Mouse (Mus musculus) bone marrow, adult 2 months (tissue): ENCODE data around the gene Mrps31.

Experiments
- CTCF ChIP-seq: fragments of 200-500 bp; IDR thresholded peaks from 2 replicates; pipeline ENCODE4 v1.5.1; 2011; ENCODE audit warnings: low read length, control low read depth; ENCODE audit not compliant: control insufficient read depth, insufficient read depth
- POLR2A ChIP-seq: fragments of 200-500 bp; IDR thresholded peaks from 2 replicates; pipeline ENCODE4 v1.6.1; 2011; ENCODE audit warnings: low read depth, mild to moderate bottlenecking, control low read depth, low read length, borderline replicate concordance; ENCODE audit not compliant: control insufficient read depth

DNA sequence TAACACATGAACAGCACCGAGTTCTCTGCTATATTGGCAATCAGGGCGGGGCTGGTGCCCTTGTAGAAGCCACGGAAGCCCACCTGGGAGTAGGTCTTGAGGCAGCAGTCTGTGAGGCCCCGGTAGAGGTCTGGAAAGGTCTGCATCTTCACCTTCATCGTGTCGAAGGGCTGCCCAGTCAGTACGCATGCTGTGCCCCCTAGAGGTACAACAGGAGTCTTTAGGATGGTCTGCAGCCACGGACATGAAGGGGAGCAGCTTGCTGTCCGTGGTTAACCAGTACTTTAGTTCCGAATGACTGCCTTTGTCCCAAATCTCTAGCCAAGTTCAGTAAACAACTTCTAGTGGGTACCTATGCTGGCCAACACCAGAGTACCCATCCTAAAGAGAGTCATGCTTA, 21.3 kb upstream of the Mrps31 start:
- TF ChIP-seq CTCF (no peak), POLR2A (no peak)
